Mouse (Mus musculus): Measurements from ENCODE around the gene Myo1b.
A peak's percentile ranks its signal among the peaks of the same experiment; 100 is the strongest.

Myo1b gene

GRCm38 (mm10) chr1:51915576-51916156 is at the start of gene Myo1b:
Gene Myo1b, minus strand, starts transcription at chr1:51916071.
- DNase-seq (ENCODE audit: low read depth in 2 of 2, low spot score in 2 of 2), result peak; percentile 6 to 16

GRCm38 (mm10) chr1:51964647-51965046 is 48.8 kb upstream of the Myo1b start:
- DNase-seq (ENCODE audit: low read depth in 2 of 2, low spot score in 2 of 2), result no peak

GRCm38 (mm10) chr1:51947116-51947515 is 31.2 kb upstream of the Myo1b start:
- DNase-seq (ENCODE audit: low read depth in 2 of 2, low spot score in 2 of 2), result no peak

GRCm38 (mm10) chr1:51944755-51945154 is 28.9 kb upstream of the Myo1b start:
- DNase-seq (ENCODE audit: low read depth in 2 of 2, low spot score in 2 of 2), result peak in 1 of 2 experiments; percentile 18

- DNase-seq (ENCODE audit: low read depth in 2 of 2, low spot score in 2 of 2), result no peak
Measured at GRCm38 (mm10) chr1:51938357-51938756, 22.5 kb upstream of the Myo1b start.

- DNase-seq (ENCODE audit: low read depth in 2 of 2, low spot score in 2 of 2), result no peak
Measured at GRCm38 (mm10) chr1:51935006-51935405, 19.1 kb upstream of the Myo1b start.

- peak; percentile 58 to 67 for DNase-seq (ENCODE audit: low read depth in 2 of 2, low spot score in 2 of 2)
Measured at GRCm38 (mm10) chr1:51934176-51934924, 18.5 kb upstream of the Myo1b start.

GRCm38 (mm10) chr1:51932826-51933225 is 17.0 kb upstream of the Myo1b start:
- DNase-seq (ENCODE audit: low read depth in 2 of 2, low spot score in 2 of 2), result no peak

- no peak for DNase-seq (ENCODE audit: low read depth in 2 of 2, low spot score in 2 of 2)
Measured at GRCm38 (mm10) chr1:51931561-51931960, 15.7 kb upstream of the Myo1b start.

- DNase-seq (ENCODE audit: low read depth in 2 of 2, low spot score in 2 of 2), result no peak
Measured at GRCm38 (mm10) chr1:51930584-51930983, 14.7 kb upstream of the Myo1b start.

GRCm38 (mm10) chr1:51929557-51929956 is 13.7 kb upstream of the Myo1b start:
- no peak for DNase-seq (ENCODE audit: low read depth in 2 of 2, low spot score in 2 of 2)

- DNase-seq (ENCODE audit: low read depth in 2 of 2, low spot score in 2 of 2), result no peak
Measured at GRCm38 (mm10) chr1:51922820-51923219, 6.9 kb upstream of the Myo1b start.

- no peak for DNase-seq (ENCODE audit: low read depth in 2 of 2, low spot score in 2 of 2)
Measured at GRCm38 (mm10) chr1:51916276-51916675, 405 bp upstream of the Myo1b start.

- DNase-seq (ENCODE audit: low read depth in 2 of 2, low spot score in 2 of 2), result no peak
Measured at GRCm38 (mm10) chr1:51915051-51915575, 758 bp downstream of the Myo1b start.

- no peak for DNase-seq (ENCODE audit: low read depth in 2 of 2, low spot score in 2 of 2)
Measured at GRCm38 (mm10) chr1:51914095-51914494, 1.8 kb downstream of the Myo1b start.

- no peak for DNase-seq (ENCODE audit: low read depth in 2 of 2, low spot score in 2 of 2)
Measured at GRCm38 (mm10) chr1:51913071-51913814, 2.6 kb downstream of the Myo1b start.

- DNase-seq (ENCODE audit: low read depth in 2 of 2, low spot score in 2 of 2), result no peak
Measured at GRCm38 (mm10) chr1:51911331-51911730, 4.5 kb downstream of the Myo1b start.

- DNase-seq (ENCODE audit: low read depth in 2 of 2, low spot score in 2 of 2), result no peak
Measured at GRCm38 (mm10) chr1:51909204-51909603, 6.7 kb downstream of the Myo1b start.

- no peak for DNase-seq (ENCODE audit: low read depth in 2 of 2, low spot score in 2 of 2)
Measured at GRCm38 (mm10) chr1:51907821-51908220, 8.1 kb downstream of the Myo1b start.

GRCm38 (mm10) chr1:51906206-51906906 is 9.5 kb downstream of the Myo1b start:
- DNase-seq (ENCODE audit: low read depth in 2 of 2, low spot score in 2 of 2), result no peak

- DNase-seq (ENCODE audit: low read depth in 2 of 2, low spot score in 2 of 2), result no peak
Measured at GRCm38 (mm10) chr1:51905073-51905472, 10.8 kb downstream of the Myo1b start.
